Mouse (Mus musculus): Measurements from ENCODE around the gene Cerk.
"Not testable (repeated sequence)": the region's sequence is repeated elsewhere in the genome, so short reads cannot be mapped to it uniquely, and the experiment has no call there.

The Cerk gene

DNA sequence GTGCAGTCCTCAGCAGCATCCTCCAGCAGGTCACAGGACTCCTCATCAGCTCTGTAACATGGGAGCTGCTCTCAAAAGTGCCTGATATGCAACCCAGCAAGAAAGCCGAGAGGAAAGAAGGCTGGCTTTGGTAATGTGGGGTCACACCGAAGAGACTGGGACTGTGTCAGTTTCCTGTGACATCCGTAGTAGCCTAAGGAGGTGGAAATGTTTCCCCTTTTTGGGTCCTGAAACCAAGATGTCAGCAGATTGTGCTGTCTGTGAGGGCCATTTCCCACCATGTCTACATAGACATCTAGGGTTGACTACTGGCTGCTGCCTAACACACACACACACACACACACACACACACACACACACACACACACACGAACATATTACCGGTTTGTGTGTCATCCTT, 26.3 kb upstream of the Cerk start:
- not testable (repeated sequence) for DNase-seq (ENCODE audit: low read depth, low spot score)

DNA sequence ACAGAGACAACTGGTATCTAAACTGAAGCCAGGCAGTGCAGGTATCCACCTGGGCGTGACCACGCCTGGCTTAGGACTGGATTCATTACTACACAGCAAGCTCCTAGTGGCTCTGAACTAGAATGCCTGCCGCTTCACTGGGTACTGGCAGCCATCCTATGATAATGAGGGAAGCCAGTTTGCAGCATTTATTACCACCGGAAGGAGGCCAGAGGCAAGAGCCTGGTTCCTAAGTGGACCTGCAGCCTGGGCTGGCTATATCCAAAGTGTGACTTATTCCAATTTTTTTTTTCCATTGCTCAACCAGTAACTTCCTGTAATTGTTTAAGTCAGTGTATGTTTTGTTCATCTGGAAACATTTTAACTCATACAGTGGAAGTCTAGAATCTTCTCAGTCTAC, 20.4 kb upstream of the Cerk start:
- no peak for DNase-seq (ENCODE audit: low read depth, low spot score)

GRCm38 (mm10) chr15:86205300-86205699, 19.4 kb upstream of the Cerk start:
- DNase-seq (ENCODE audit: low read depth, low spot score), result peak; percentile 79

GRCm38 (mm10) chr15:86203942-86204561, 18.1 kb upstream of the Cerk start:
- peak; percentile 33 for DNase-seq (ENCODE audit: low read depth, low spot score)

DNA sequence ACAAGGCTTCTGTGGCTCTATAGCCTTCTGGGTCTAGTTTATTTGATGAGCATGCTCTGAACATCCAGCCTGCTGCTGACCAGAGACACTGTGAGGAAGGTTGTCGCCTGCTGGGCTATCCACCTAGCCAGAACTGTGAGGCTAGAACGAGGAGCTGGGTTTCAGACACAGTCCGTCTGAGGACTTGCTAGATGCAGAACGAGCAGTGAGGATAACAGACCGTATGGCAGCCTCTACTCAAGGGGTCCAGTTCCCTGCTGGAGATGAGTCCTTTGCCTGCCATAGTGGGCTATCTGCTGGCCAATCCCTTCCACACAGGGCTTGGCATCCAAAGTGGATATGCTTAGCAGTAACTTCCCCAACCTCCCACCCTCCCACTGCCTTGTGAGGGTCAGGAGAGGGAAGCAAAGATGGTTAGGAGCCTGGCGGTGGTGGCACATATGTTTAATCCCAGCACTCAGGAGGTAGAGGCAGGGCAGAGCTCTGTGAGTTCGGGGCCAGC, 17.4 kb upstream of the Cerk start:
- DNase-seq (ENCODE audit: low read depth, low spot score), result no peak

- no peak for DNase-seq (ENCODE audit: low read depth, low spot score)
Measured at GRCm38 (mm10) chr15:86202640-86203039, 16.7 kb upstream of the Cerk start.

DNA sequence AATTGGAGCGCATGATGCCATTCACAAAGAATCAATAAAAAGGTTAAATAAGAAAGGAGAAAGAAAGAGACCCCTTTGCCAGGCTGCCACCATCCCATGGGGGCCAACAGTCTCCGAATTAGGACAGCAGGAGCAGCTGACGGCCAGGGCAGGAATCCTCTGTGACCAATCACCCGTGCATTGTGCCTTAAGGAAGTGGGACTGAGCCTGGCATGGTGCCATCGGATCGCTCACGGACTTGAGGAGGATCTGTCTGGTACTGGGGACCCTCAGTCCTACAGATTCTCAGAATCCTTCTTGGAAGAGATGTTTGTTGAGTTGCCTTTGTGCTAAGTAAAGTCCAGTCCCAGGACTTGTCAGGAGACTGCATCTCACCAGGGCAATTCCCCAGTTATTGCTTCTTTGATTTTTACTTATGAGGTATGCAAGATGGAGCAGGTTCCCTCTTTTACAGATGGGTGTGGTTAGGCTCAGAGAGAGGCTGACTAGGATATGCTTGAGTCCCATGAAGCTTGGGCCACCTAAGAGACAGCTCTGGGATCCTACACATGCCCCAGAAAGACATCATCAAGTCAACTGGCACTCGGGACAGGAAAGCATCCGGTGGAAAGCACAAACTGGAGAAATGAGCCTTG, 15.9 kb upstream of the Cerk start:
- no peak for DNase-seq (ENCODE audit: low read depth, low spot score)

DNA sequence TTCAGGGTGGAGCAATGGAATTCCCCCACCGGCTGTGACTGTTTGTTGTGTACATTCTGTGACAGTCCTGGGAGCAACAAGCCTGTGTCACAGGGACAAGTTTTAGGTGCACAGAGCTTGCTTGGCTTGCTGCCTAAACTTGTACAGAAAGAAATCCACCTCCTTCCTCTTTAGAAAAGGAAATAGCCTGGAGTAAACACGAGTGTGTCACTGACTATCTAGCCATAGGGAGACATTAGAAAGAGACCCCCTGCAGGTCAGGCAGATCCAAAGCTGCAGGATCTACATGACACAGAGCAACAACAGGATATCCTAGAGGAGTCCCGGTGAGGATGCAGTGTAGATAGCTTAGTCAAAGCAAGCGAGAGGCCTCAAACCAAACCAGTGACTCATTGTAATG, 15.2 kb upstream of the Cerk start:
- no peak for DNase-seq (ENCODE audit: low read depth, low spot score)

DNA sequence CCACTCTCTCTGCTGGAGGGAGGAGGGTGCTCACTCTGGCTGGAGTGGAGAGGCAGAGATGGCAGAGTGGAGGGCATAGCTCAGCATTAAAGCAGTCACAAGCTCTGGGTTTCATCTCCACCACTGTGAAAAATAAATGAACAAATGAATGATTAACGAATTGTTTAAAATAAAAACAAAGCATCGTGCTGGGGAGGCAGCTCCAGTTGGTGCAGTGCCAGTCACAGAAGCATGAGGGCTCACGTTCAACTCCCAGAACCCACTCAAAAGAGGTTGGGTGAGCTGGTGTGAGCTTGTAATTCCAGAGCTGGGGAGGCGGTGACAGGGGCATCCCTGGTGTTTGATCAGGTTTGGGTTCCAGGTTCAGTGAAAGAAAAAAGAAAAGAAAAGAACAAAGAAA, 14.2 kb upstream of the Cerk start:
- DNase-seq (ENCODE audit: low read depth, low spot score), result no peak

GRCm38 (mm10) chr15:86199482-86199881, 13.5 kb upstream of the Cerk start:
- no peak for DNase-seq (ENCODE audit: low read depth, low spot score)

DNA sequence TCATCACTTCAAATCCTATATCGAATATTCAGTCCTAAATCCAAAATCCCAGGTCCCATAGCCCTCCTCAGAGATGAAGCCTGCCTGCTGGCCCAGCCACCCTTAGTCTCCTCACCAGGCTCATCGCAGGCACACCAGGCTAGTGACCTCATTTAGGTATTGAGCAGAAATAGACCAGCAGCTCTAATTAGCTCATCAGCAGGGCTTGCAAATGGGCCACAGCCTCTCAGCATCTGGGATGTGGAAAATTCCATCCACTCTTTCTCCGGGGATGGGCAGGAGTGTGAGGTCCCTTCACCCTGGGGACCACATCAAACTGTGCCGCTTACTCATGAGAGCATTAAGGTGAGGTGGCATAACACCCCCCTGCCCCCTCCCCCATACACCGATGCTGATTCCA, 13.1 kb upstream of the Cerk start:
- DNase-seq (ENCODE audit: low read depth, low spot score), result no peak

- DNase-seq (ENCODE audit: low read depth, low spot score), result not testable (repeated sequence)
Measured at GRCm38 (mm10) chr15:86194676-86195453, 8.9 kb upstream of the Cerk start.

GRCm38 (mm10) chr15:86191933-86192332, 6.0 kb upstream of the Cerk start:
- DNase-seq (ENCODE audit: low read depth, low spot score), result no peak

DNA sequence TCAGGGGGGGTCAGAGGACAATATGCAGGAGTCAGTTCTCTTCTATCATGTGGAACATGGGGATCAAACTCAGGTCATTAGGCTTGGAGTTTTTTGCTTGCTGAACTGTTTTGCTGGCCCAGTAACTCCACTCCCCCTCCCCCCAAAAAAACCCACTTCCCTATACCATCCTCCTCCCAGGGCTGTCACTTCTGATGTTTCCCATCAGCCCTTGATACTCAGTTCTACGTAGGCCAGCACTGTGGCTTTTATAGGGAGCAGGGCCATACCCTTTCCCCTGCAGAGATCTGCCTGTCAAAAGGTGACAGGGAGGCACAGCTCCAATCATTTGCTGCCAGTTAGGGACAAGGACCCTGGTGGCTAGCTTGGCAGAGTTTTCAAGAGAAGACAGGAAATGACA, 5.6 kb upstream of the Cerk start:
- no peak for DNase-seq (ENCODE audit: low read depth, low spot score)

- no peak for DNase-seq (ENCODE audit: low read depth, low spot score)
Measured at GRCm38 (mm10) chr15:86190387-86190786, 4.4 kb upstream of the Cerk start.

- DNase-seq (ENCODE audit: low read depth, low spot score), result no peak
Measured at GRCm38 (mm10) chr15:86188746-86189470, 3.0 kb upstream of the Cerk start.

DNA sequence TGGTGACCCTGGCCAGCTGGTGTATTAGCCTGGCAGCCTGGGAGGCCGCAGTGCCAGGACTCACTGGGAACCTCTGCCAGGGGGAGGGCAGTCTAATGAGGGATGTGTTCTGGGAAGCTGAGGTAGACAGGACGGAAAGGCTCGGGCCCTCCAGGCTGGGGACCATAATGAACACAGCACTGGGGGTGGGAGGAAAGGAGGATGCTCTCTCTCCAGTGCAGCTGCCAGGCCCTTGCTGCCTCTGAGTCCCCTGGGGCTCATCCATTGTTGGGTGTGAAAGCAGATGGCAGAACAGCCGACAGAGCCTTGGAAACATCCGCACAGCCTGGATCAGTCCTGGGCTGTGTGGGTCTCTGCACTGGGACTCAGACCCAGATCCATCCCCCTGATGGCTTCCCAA, 2.2 kb upstream of the Cerk start:
- no peak for DNase-seq (ENCODE audit: low read depth, low spot score)

- DNase-seq (ENCODE audit: low read depth, low spot score), result no peak
Measured at GRCm38 (mm10) chr15:86186686-86187085, 745 bp upstream of the Cerk start.

DNA sequence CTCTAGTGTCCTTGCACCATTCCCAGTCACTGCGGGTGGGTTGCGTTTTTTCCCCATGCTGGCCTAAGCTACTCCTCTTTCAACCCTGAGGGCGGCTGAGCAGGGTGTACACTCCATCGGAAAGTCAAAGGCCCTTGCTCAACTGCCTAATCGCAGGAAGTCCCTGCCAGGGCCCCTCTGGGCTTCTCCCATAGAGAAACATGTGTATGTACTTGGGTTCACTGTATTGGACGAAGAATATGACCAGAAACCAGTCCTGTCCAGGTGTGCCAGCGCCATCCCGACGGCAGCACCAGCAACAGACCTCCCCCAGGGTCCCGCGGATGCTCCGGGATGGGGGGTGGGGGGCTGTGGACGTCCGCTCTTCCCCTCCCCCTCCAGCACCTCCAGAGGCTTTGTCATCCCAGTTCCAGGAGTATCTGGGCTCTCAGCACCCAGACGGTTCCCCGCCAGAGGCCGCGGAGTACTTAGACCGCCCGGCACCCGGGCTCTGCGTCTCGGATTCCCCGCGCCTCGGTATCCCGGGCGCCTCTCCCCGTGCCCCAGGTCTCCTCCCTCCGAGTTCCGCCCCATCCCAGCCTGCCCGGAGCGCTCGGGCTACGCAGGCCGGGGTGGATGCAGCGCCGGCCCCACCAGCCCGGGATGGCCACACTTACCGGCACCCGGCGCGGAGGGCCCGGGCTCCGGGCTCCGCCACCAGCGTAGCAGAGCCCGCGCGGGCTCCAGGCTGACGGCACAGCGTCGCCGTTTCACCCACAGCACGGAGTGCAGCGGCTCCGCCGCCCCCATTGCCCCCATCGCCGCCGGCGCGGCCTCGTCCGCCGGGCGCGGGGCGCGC, 871 bp downstream of the Cerk start:
- peak; percentile 24 for DNase-seq (ENCODE audit: low read depth, low spot score)

- no peak for DNase-seq (ENCODE audit: low read depth, low spot score)
Measured at GRCm38 (mm10) chr15:86184071-86184470, 1.9 kb downstream of the Cerk start.

GRCm38 (mm10) chr15:86183484-86183883, 2.5 kb downstream of the Cerk start:
- DNase-seq (ENCODE audit: low read depth, low spot score), result no peak
